Mouse (Mus musculus) lung, adult 2 months (tissue): ENCODE measurements around the gene Dph3. TPM values are rescaled to one million over a fixed set of nuclear protein-coding genes. Genes with fewer than 3 reads are reported as not detected.

Experiments
- DNase-seq: peaks from one replicate; pipeline ENCODE4 v3.0.0; 2022
- H3K4me1 ChIP-seq: fragments of 200-500 bp; 2 replicates; pipeline ENCODE4 v1.6.1; 2011; ENCODE audit warnings: low read length; ENCODE audit not compliant: control insufficient read depth, insufficient read depth
- H3K4me3 ChIP-seq: fragments of 200-500 bp; replicated peaks from 2 replicates; pipeline ENCODE3; 2011; ENCODE audit warnings: low read depth, mild to moderate bottlenecking, control low read depth, low read length; ENCODE audit errors: extremely low read depth
- CTCF ChIP-seq: fragments of 200-500 bp; IDR thresholded peaks from 2 replicates; pipeline ENCODE4 v1.5.1; 2011; ENCODE audit warnings: mild to moderate bottlenecking, low read length, control low read depth; ENCODE audit not compliant: insufficient read depth
- POLR2A ChIP-seq: fragments of 200-500 bp; IDR thresholded peaks from 2 replicates; pipeline ENCODE4 v1.6.1; 2011; ENCODE audit warnings: low read depth, mild to moderate bottlenecking, control low read depth, low read length, borderline replicate concordance; ENCODE audit errors: extremely low read depth
- WGBS: fragments of 180-500 bp; shearing (Covaris S2); methylation state at CpG from one replicate; pipeline ENCODE4 v1.1.7; 2018; 5-methylcytosine and 5-hydroxymethylcytosine counted together
- polyA plus RNA-seq: library from polyadenylated mRNA; depleted of rRNA; stranded (reverse); fragments of >200 nt; gene quantifications from 2 replicates; pipeline ENCODE4 v1.2.3, GENCODE M21; 2012

Gene Dph3
- polyA plus RNA-seq, 1 experiment: 13.8 TPM

GRCm38 (mm10) chr14:32086226-32086625 lies 697 bp upstream of the Dph3 start:
- 8% methylated on average over 8 of the region's 8 CpGs for WGBS
- DNase-seq: no peak
- peak overlapping the region; percentile 14 for H3K4me3 ChIP-seq
- H3K4me1 ChIP-seq: peaks cover 3% of the 10 kb centered on the region; the same call in 1 of the 2 replicates
- TF ChIP-seq POLR2A (no peak), CTCF (no peak)

GRCm38 (mm10) chr14:32084761-32085485 lies 606 bp downstream of the Dph3 start, which contains the start of gene Oxnad1:
Gene Oxnad1 (plus strand): TSS chr14:32085374.
- 3% methylated on average over 22 of the region's 22 CpGs for WGBS
- TF ChIP-seq POLR2A (no peak), CTCF (no peak)
- no peak for DNase-seq
- Histone ChIP-seq H3K4me1 (peaks cover 3% of the 10 kb centered on the region; the same call in 1 of the 2 replicates), H3K4me3 (peak within 1 kb of the TSS; percentile 84)

- DNase-seq: no peak
- no peak for TF ChIP-seq CTCF
- no peak for TF ChIP-seq POLR2A
- Histone ChIP-seq H3K4me1 (peaks cover 3% of the 10 kb centered on the region; the same call in 1 of the 2 replicates), H3K4me3 (no peak overlapping the region)
- WGBS: 98% methylated on average over 2 of the region's 2 CpGs
These were observed 2.1 kb downstream of the Dph3 start for GRCm38 (mm10) chr14:32083466-32083865.

- no peak overlapping the region for H3K4me3 ChIP-seq
- no peak for TF ChIP-seq CTCF
- TF ChIP-seq POLR2A: no peak
- peaks cover 3% of the 10 kb centered on the region; the same call in 1 of the 2 replicates for H3K4me1 ChIP-seq
- WGBS: 91% methylated on average over 6 of the region's 6 CpGs
- DNase-seq: no peak
These were observed 2.6 kb downstream of the Dph3 start for GRCm38 (mm10) chr14:32082891-32083290.

- WGBS: 81% methylated on average over 10 of the region's 10 CpGs
- TF ChIP-seq CTCF (no peak), POLR2A (no peak)
- DNase-seq: no peak
- H3K4me1 ChIP-seq: peaks cover 3% of the 10 kb centered on the region; the same call in 1 of the 2 replicates
- H3K4me3 ChIP-seq: no peak overlapping the region
These were observed 4.5 kb downstream of the Dph3 start for GRCm38 (mm10) chr14:32081026-32081425.

- Histone ChIP-seq H3K4me3 (no peak overlapping the region), H3K4me1 (peaks cover 11% of the 10 kb centered on the region)
- peak; percentile 99 for TF ChIP-seq CTCF
- no peak for TF ChIP-seq POLR2A
- 54% methylated on average over 8 of the region's 8 CpGs for WGBS
- peak; percentile 67 for DNase-seq
These were observed 8.5 kb downstream of the Dph3 start for GRCm38 (mm10) chr14:32076896-32077575.

- WGBS: 69% methylated on average over 7 of the region's 7 CpGs
- no peak overlapping the region for H3K4me3 ChIP-seq
- TF ChIP-seq CTCF (no peak), POLR2A (no peak)
- no peak for DNase-seq
- peaks cover 11% of the 10 kb centered on the region for H3K4me1 ChIP-seq
These were observed 11.6 kb downstream of the Dph3 start for GRCm38 (mm10) chr14:32073901-32074300.

- DNase-seq: no peak
- WGBS: 28% methylated on average over 8 of the region's 8 CpGs
These were observed 12.3 kb downstream of the Dph3 start for GRCm38 (mm10) chr14:32073211-32073685.

GRCm38 (mm10) chr14:32072807-32073206 lies 12.7 kb downstream of the Dph3 start:
- DNase-seq: no peak
- no peak for TF ChIP-seq CTCF
- no peak for TF ChIP-seq POLR2A
- H3K4me3 ChIP-seq: no peak overlapping the region

More at GRCm38 (mm10) chr14:32073211-32073685, 12.3 kb downstream of the Dph3 start:
- peaks cover 13% of the 10 kb centered on the region for H3K4me1 ChIP-seq
- TF ChIP-seq POLR2A: peak; percentile 26; the same call in 1 of the 2 replicates
- no peak for TF ChIP-seq CTCF
- no peak overlapping the region for H3K4me3 ChIP-seq

More at GRCm38 (mm10) chr14:32072807-32073206, 12.7 kb downstream of the Dph3 start:
- peaks cover 15% of the 10 kb centered on the region for H3K4me1 ChIP-seq
